8 mouse cellular contexts compared by ENCODE assay signal in the genomic region with DNA sequence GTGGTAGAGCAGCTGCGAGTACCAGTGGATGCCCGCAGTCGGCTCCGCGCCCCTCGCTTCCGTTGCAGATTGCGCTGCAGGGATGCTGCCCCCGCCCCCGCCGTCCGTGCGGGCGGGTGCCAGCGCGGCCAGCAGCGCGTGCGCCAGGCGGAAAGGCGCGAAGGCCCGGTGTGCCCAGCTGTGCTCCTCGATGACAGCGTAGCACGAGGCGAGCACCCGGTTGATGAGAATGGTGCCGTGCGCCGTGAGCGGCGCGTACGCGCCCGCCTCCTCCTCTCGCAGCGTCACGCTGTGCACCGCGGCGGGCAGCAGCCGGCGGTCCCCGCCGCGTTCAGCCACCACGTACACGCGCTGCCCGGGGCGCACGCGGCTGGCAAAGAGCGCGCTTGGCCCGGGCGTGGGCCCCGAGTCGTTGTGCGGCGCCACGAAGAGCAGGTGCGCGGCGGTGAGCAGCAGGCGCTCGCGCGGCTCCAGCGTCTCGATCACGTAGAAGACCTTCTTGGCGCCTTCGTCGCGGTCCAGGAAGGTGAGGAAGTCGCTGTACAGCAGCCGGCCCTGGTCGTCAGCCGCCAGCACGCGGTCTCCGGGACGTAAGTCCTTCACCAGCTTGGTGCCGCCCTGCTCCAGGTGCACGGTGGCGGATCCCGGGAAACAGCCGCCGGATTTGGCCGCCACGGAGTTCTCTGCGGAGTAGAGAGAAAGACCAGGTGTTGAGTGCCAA. TPM values are rescaled to one million over a fixed set of nuclear protein-coding genes. Genes with fewer than 3 reads are reported as not detected.
DNase-seq lines count a peak whose midpoint lies in the region; ATAC-seq and TF ChIP-seq lines count a peak whose summit lies in the region.
"Had no signal": no experiment of that assay in that cellular context is flagged by ENCODE, and none has a peak within 500 bp of the region (broad histone marks: within the 10 kb centered on the region; RNA-seq: fewer than 3 reads in every experiment).

No protein-coding gene starts in this region.

- H3K4me2 ChIP-seq in liver, embryonic 11.5 days: peak overlapping the region; percentile 52
- H3K4me2 ChIP-seq in lung, embryonic 16.5 days (ENCODE audit: low read depth, low read length): peak overlapping the region; percentile 61

- peak; percentile 34 for DNase-seq in liver, embryonic 11.5 days (ENCODE audit: low spot score)
- no peak for DNase-seq in liver
- DNase-seq in embryonic facial prominence, embryonic 10.5 days (ENCODE audit: low spot score): peak; percentile 56
- DNase-seq in hindbrain, embryonic 10.5 days (ENCODE audit: low spot score): peak; percentile 51
- no peak for DNase-seq in adrenal gland, postnatal 4 days (ENCODE audit: low spot score in 2 of 2)

- H3K27me3 ChIP-seq in liver, embryonic 11.5 days (replicated peaks; ENCODE audit: control insufficient read depth, insufficient read depth, low read length): peaks cover 83% of the 10 kb centered on the region
- peaks cover 95% of the 10 kb centered on the region for H3K27me3 ChIP-seq in embryonic facial prominence, embryonic 10.5 days (replicated peaks; ENCODE audit: low read depth, poor library complexity, severe bottlenecking)
- H3K27me3 ChIP-seq in hindbrain, embryonic 10.5 days (ENCODE audit: insufficient read depth, poor library complexity, severe bottlenecking): peaks cover 92% of the 10 kb centered on the region
- peaks cover 71% of the 10 kb centered on the region for H3K27me3 ChIP-seq in lung, embryonic 16.5 days (ENCODE audit: control insufficient read depth, insufficient read depth, low read depth, low read length)
- H3K27me3 ChIP-seq in testis, adult 2 months (ENCODE audit: control insufficient read depth, insufficient read depth, low read length): no peaks in the 10 kb centered on the region

- ATAC-seq in liver, embryonic 11.5 days (replicated peaks; ENCODE audit: low FRiP score): no peak
- no peak for ATAC-seq in lung, embryonic 16.5 days (ENCODE audit: low read depth)

- no peaks in the 10 kb centered on the region for H3K9me3 ChIP-seq in liver, embryonic 11.5 days (ENCODE audit: control insufficient read depth, low read length)
- no peaks in the 10 kb centered on the region for H3K9me3 ChIP-seq in embryonic facial prominence, embryonic 10.5 days
- H3K9me3 ChIP-seq in hindbrain, embryonic 10.5 days: no peaks in the 10 kb centered on the region
- no peaks in the 10 kb centered on the region for H3K9me3 ChIP-seq in lung, embryonic 16.5 days (ENCODE audit: control insufficient read depth, low read length)

- peaks cover 5% of the 10 kb centered on the region for H3K4me1 ChIP-seq in liver, embryonic 11.5 days (replicated peaks; ENCODE audit: control insufficient read depth, insufficient read depth, low read length)
- H3K4me1 ChIP-seq in embryonic facial prominence, embryonic 10.5 days: peaks cover 36% of the 10 kb centered on the region
- peaks cover 64% of the 10 kb centered on the region for H3K4me1 ChIP-seq in hindbrain, embryonic 10.5 days (replicated peaks)
- H3K4me1 ChIP-seq in lung, embryonic 16.5 days (replicated peaks; ENCODE audit: control insufficient read depth, insufficient read depth, low read length): peaks cover 20% of the 10 kb centered on the region
- H3K4me1 ChIP-seq in testis, adult 2 months (ENCODE audit: control insufficient read depth, insufficient read depth, low read length): peaks cover 35% of the 10 kb centered on the region

- H3K9ac ChIP-seq in liver, embryonic 11.5 days (ENCODE audit: low read depth, low read length): no peak overlapping the region
- H3K9ac ChIP-seq in lung, embryonic 16.5 days (ENCODE audit: low read length): peak overlapping the region; percentile 66

- no peak for TF ChIP-seq POLR2A in testis, adult 2 months (IDR thresholded peaks at IDR 0.05; ENCODE audit: control insufficient read depth, low read depth, low read length)

- 2% methylated on average over 95 of the region's 95 CpGs for WGBS in liver, embryonic 11.5 days
- under 1% methylated on average over 95 of the region's 95 CpGs for WGBS in embryonic facial prominence, embryonic 10.5 days
- under 1% methylated on average over 95 of the region's 95 CpGs for WGBS in hindbrain, embryonic 10.5 days
- 2% methylated on average over 81 of the region's 95 CpGs for WGBS in lung, embryonic 16.5 days

- H3K27ac ChIP-seq in liver, embryonic 11.5 days (ENCODE audit: low read depth, low read length): no peak overlapping the region
- 0 out of 2 replicates have a peak overlapping the region, but pooled peaks have one; percentile 32 for H3K27ac ChIP-seq in embryonic facial prominence, embryonic 10.5 days (replicated peaks)
- H3K27ac ChIP-seq in hindbrain, embryonic 10.5 days: peak overlapping the region; percentile 72
- peak overlapping the region; percentile 93 for H3K27ac ChIP-seq in lung, embryonic 16.5 days (ENCODE audit: low read length)
- no peak overlapping the region for H3K27ac ChIP-seq in testis, adult 2 months (ENCODE audit: control insufficient read depth, insufficient read depth, low read depth, low read length)

- H3K4me3 ChIP-seq in liver, embryonic 11.5 days (ENCODE audit: low read depth, low read length): peak overlapping the region; percentile 35
- peak overlapping the region; percentile 54 for H3K4me3 ChIP-seq in embryonic facial prominence, embryonic 10.5 days
- H3K4me3 ChIP-seq in hindbrain, embryonic 10.5 days: peak overlapping the region; percentile 51
- peak overlapping the region; percentile 48 for H3K4me3 ChIP-seq in lung, embryonic 16.5 days (ENCODE audit: low read length)
- peak overlapping the region; percentile 10 for H3K4me3 ChIP-seq in testis, adult 2 months (ENCODE audit: control insufficient read depth, low read depth, low read length)

- no peak for TF ChIP-seq CTCF in testis, adult 2 months (IDR thresholded peaks at IDR 0.05; ENCODE audit: control insufficient read depth, insufficient read depth, insufficient replicate concordance, low read depth, low read length)

- no peaks in the 10 kb centered on the region for H3K36me3 ChIP-seq in liver, embryonic 11.5 days (ENCODE audit: control insufficient read depth, insufficient read depth, low read length)
- H3K36me3 ChIP-seq in embryonic facial prominence, embryonic 10.5 days (replicated peaks): no peaks in the 10 kb centered on the region
- no peaks in the 10 kb centered on the region for H3K36me3 ChIP-seq in hindbrain, embryonic 10.5 days
- no peaks in the 10 kb centered on the region for H3K36me3 ChIP-seq in lung, embryonic 16.5 days (ENCODE audit: control insufficient read depth, insufficient read depth, low read length)
- H3K36me3 ChIP-seq in testis, adult 2 months (ENCODE audit: control insufficient read depth, insufficient read depth, low read length): no peaks in the 10 kb centered on the region

RNA-seq across cellular contexts. Expression of a gene that starts 9.0 kb away (rescaled TPM):
- polyA plus RNA-seq in liver, embryonic 11.5 days (2014; fragmentation: Nextera tagmentation; extraction: Ambion mirVana): 0.14 and 0.21 TPM in 2 replicates
- 2.1 and 3.0 TPM in 2 replicates for polyA plus RNA-seq in embryonic facial prominence, embryonic 10.5 days (2016; fragmentation: Nextera tagmentation; extraction: Ambion mirVana)
- 2.8 TPM in 2 replicates for polyA plus RNA-seq in hindbrain, embryonic 10.5 days (2016; fragmentation: Nextera tagmentation; extraction: Ambion mirVana)
- 9.7 and 10.8 TPM in 2 replicates for polyA plus RNA-seq in lung, embryonic 16.5 days (2015; fragmentation: Nextera tagmentation; extraction: Ambion mirVana)
- polyA plus RNA-seq in testis, adult 2 months (2012; rRNA removed): 0.04 and 0.59 TPM in 2 replicates
- total RNA-seq in adrenal gland, postnatal 4 days (2021): 10 to 100 TPM; 27.8 to 36.5 TPM
- polyA plus RNA-seq: liver, embryonic 16.5 days had no signal

Comparison
In these comparisons a context has a peak if more than half of its experiments do, and no peak if none do; other contexts are left out.
1. DNase-seq: peak in liver, embryonic 11.5 days (single experiment), embryonic facial prominence, embryonic 10.5 days (single experiment) and hindbrain, embryonic 10.5 days (single experiment); none in liver (single experiment) and adrenal gland, postnatal 4 days (0 of 2).
2. H3K27ac ChIP-seq: peak in embryonic facial prominence, embryonic 10.5 days (single experiment), hindbrain, embryonic 10.5 days (single experiment) and lung, embryonic 16.5 days (single experiment); none in liver, embryonic 11.5 days (single experiment) and testis, adult 2 months (single experiment).
3. Peak in every context shown above with its lines, with median percentiles within 50 percentile points of each other: H3K4me3 ChIP-seq.